Mouse (Mus musculus) MEL (cell line): ENCODE data around the gene Fancl. TPM values are rescaled to one million over a fixed set of nuclear protein-coding genes. Genes with fewer than 3 reads are reported as not detected.

Experiments
- DNase-seq: peaks from one replicate; pipeline ENCODE4 v3.0.0; 2011; ENCODE audit warnings: low read depth, low spot score
- H3K27ac ChIP-seq: 2 replicates; pipeline ENCODE4 v1.5.1; 2012; ENCODE audit warnings: low read depth, mild to moderate bottlenecking, control low read depth, low read length, moderate library complexity; ENCODE audit not compliant: control insufficient read depth
- H3K27me3 ChIP-seq, 2 experiments: fragments of 150-350 bp in 1 of 2; sonication (generic) in 1 of 2; 2 replicates each; pipeline ENCODE4 v1.6.1; 2012; ENCODE audit warnings: low read length in 2 of 2, mild to moderate bottlenecking in 2 of 2, improper control_type of control experiment in 1 of 2, moderate library complexity in 1 of 2; ENCODE audit not compliant: insufficient read depth in 2 of 2, control insufficient read depth in 1 of 2
- H3K36me3 ChIP-seq, 2 experiments: 2 replicates each; pipeline ENCODE4 v1.6.1; 2012 to 2014; ENCODE audit warnings: low read length in 2 of 2, improper control_type of control experiment in 1 of 2, inconsistent platforms in 1 of 2, mild to moderate bottlenecking in 1 of 2; ENCODE audit not compliant: insufficient read depth in 2 of 2, control insufficient read depth in 1 of 2
- H3K4me1 ChIP-seq, 2 experiments: fragments of 150-350 bp in 1 of 2; sonication (generic) in 1 of 2; 2 replicates each; pipeline ENCODE4 v1.6.1; 2012; ENCODE audit warnings: low read length in 2 of 2, improper control_type of control experiment in 1 of 2, mild to moderate bottlenecking in 1 of 2; ENCODE audit not compliant: insufficient read depth in 2 of 2, control insufficient read depth in 1 of 2
- H3K4me3 ChIP-seq, 2 experiments: fragments of 150-350 bp in 1 of 2; sonication (generic) in 1 of 2; 2 replicates each; pipeline ENCODE4 v1.5.1; 2012; ENCODE audit warnings: low read depth in 2 of 2, low read length in 2 of 2, mild to moderate bottlenecking in 2 of 2, moderate library complexity in 2 of 2, control low read depth in 1 of 2, improper control_type of control experiment in 1 of 2; ENCODE audit not compliant: control insufficient read depth in 1 of 2, insufficient read depth in 1 of 2
- H3K79me2 ChIP-seq: 2 replicates; pipeline ENCODE4 v1.6.1; 2012; ENCODE audit warnings: mild to moderate bottlenecking, low read length, moderate library complexity; ENCODE audit not compliant: control insufficient read depth, poor library complexity, insufficient read depth
- H3K9ac ChIP-seq: 2 replicates; pipeline ENCODE4 v1.6.1; 2012; ENCODE audit warnings: low read depth, mild to moderate bottlenecking, control low read depth, low read length, moderate library complexity; ENCODE audit not compliant: control insufficient read depth, poor library complexity, severe bottlenecking
- H3K9me3 ChIP-seq: fragments of 150-350 bp; sonication (generic); replicated peaks from 2 replicates; pipeline ENCODE4 v1.6.1; 2012; ENCODE audit warnings: mild to moderate bottlenecking, low read length, improper control_type of control experiment, moderate library complexity; ENCODE audit not compliant: insufficient read depth
- BHLHE40 ChIP-seq: IDR thresholded peaks from 2 replicates; pipeline ENCODE4 v1.6.1; 2012; ENCODE audit warnings: low read depth, mild to moderate bottlenecking, inconsistent platforms, low read length, improper control_type of control experiment, borderline replicate concordance
- CHD2 ChIP-seq: IDR thresholded peaks from 2 replicates; pipeline ENCODE4 v1.6.1; 2011; ENCODE audit warnings: low read length, improper control_type of control experiment
- CTCF ChIP-seq, 3 experiments: IDR thresholded peaks in 2 of 3; conservative IDR thresholded peaks in 1 of 3; 2 replicates each; pipeline ENCODE4 v1.5.1; 2011 to 2012; ENCODE audit warnings: low read length in 3 of 3, low read depth in 2 of 3, mild to moderate bottlenecking in 2 of 3, improper control_type of control experiment in 1 of 3, inconsistent platforms in 1 of 3, mixed read lengths in 1 of 3, moderate library complexity in 1 of 3; ENCODE audit not compliant: control insufficient read depth in 1 of 3, insufficient read depth in 1 of 3, poor library complexity in 1 of 3, severe bottlenecking in 1 of 3
- E2F4 ChIP-seq: IDR thresholded peaks from 2 replicates; pipeline ENCODE4 v1.6.1; 2011; ENCODE audit warnings: low read depth, low read length, improper control_type of control experiment, borderline replicate concordance
- ELF1 ChIP-seq: IDR thresholded peaks from 2 replicates; pipeline ENCODE4 v1.6.1; 2014; ENCODE audit warnings: low read depth, mild to moderate bottlenecking, inconsistent platforms, low read length, improper control_type of control experiment, moderate library complexity
- EP300 ChIP-seq, 2 experiments: IDR thresholded peaks; 2 replicates each; pipeline ENCODE4 v1.6.1; 2011; ENCODE audit warnings: improper control_type of control experiment in 2 of 2, low read length in 2 of 2, low read depth in 1 of 2, mild to moderate bottlenecking in 1 of 2
- ETS1 ChIP-seq: IDR thresholded peaks from 2 replicates; pipeline ENCODE4 v1.6.1; 2012; ENCODE audit warnings: low read depth, mild to moderate bottlenecking, inconsistent platforms, low read length, improper control_type of control experiment, moderate library complexity
- GATA1 ChIP-seq: IDR thresholded peaks from 2 replicates; pipeline ENCODE4 v1.6.1; 2011; ENCODE audit warnings: low read depth, low read length, improper control_type of control experiment
- JUND ChIP-seq: IDR thresholded peaks from 2 replicates; pipeline ENCODE4 v1.6.1; 2011; ENCODE audit warnings: low read depth, mild to moderate bottlenecking, improper control_type of control experiment, low read length
- KAT2A ChIP-seq: conservative IDR thresholded peaks from 2 replicates; pipeline ENCODE4 v1.6.1; 2012; ENCODE audit warnings: low read depth, low read length, improper control_type of control experiment, inconsistent platforms
- MAFK ChIP-seq: IDR thresholded peaks from 2 replicates; pipeline ENCODE4 v1.6.1; 2011; ENCODE audit warnings: low read depth, mild to moderate bottlenecking, low read length, improper control_type of control experiment, borderline replicate concordance
- MEF2A ChIP-seq: IDR thresholded peaks from 2 replicates; pipeline ENCODE4 v1.6.1; 2014; ENCODE audit warnings: low read depth, mild to moderate bottlenecking, inconsistent platforms, low read length, improper control_type of control experiment; ENCODE audit not compliant: poor library complexity, insufficient replicate concordance, severe bottlenecking; ENCODE audit errors: extremely low read depth
- MYB ChIP-seq: IDR thresholded peaks from 2 replicates; pipeline ENCODE4 v1.6.1; 2011; ENCODE audit warnings: mild to moderate bottlenecking, low read depth, low read length, improper control_type of control experiment
- MYC ChIP-seq: IDR thresholded peaks from 2 replicates; pipeline ENCODE4 v1.6.1; 2011; ENCODE audit warnings: low read depth, mild to moderate bottlenecking, low read length, improper control_type of control experiment, moderate library complexity
- NELFE ChIP-seq: IDR thresholded peaks from 2 replicates; pipeline ENCODE4 v1.6.1; 2011; ENCODE audit warnings: low read depth, low read length, improper control_type of control experiment
- NRF1 ChIP-seq: IDR thresholded peaks from 2 replicates; pipeline ENCODE4 v1.6.1; 2014; ENCODE audit warnings: low read depth, mild to moderate bottlenecking, inconsistent platforms, low read length, improper control_type of control experiment, moderate library complexity; ENCODE audit not compliant: poor library complexity, insufficient read depth, severe bottlenecking
- POLR2A ChIP-seq, 2 experiments: IDR thresholded peaks; 2 replicates each; pipeline ENCODE4 v1.6.1; 2011 to 2012; ENCODE audit warnings: low read length in 2 of 2, mild to moderate bottlenecking in 2 of 2, control low read depth in 1 of 2, improper control_type of control experiment in 1 of 2, low read depth in 1 of 2, moderate library complexity in 1 of 2; ENCODE audit not compliant: control insufficient read depth in 1 of 2, insufficient read depth in 1 of 2, poor library complexity in 1 of 2
- RAD21 ChIP-seq: IDR thresholded peaks from 2 replicates; pipeline ENCODE4 v1.6.1; 2011; ENCODE audit warnings: mild to moderate bottlenecking, low read depth, low read length, improper control_type of control experiment
- RCOR1 ChIP-seq: IDR thresholded peaks from 2 replicates; pipeline ENCODE4 v1.6.1; 2012; ENCODE audit warnings: low read depth, mild to moderate bottlenecking, inconsistent platforms, low read length, improper control_type of control experiment
- TAL1 ChIP-seq: IDR thresholded peaks from 2 replicates; pipeline ENCODE4 v1.6.1; 2012; ENCODE audit warnings: mild to moderate bottlenecking, inconsistent platforms, low read length, moderate library complexity, mixed read lengths
- TBP ChIP-seq: IDR thresholded peaks from 2 replicates; pipeline ENCODE4 v1.8.0; 2011; ENCODE audit warnings: low read depth, low read length, improper control_type of control experiment
- TCF12 ChIP-seq: IDR thresholded peaks from 2 replicates; pipeline ENCODE4 v1.6.1; 2014; ENCODE audit warnings: low read depth, mild to moderate bottlenecking, inconsistent platforms, low read length, improper control_type of control experiment, moderate library complexity
- UBTF ChIP-seq: IDR thresholded peaks from 2 replicates; pipeline ENCODE4 v1.6.1; 2012; ENCODE audit warnings: low read depth, mild to moderate bottlenecking, inconsistent platforms, low read length, improper control_type of control experiment, moderate library complexity, borderline replicate concordance; ENCODE audit not compliant: insufficient read depth
- ZKSCAN1 ChIP-seq: IDR thresholded peaks from 2 replicates; pipeline ENCODE4 v1.6.1; 2012; ENCODE audit warnings: low read depth, mild to moderate bottlenecking, inconsistent platforms, low read length, improper control_type of control experiment, moderate library complexity
- polyA plus RNA-seq, 2 experiments: library from polyadenylated mRNA; stranded (reverse) in 1 of 2; unstranded in 1 of 2; fragments of >175 nt in 1 of 2; fragments of >200 nt in 1 of 2; gene quantifications; 2 replicates each; pipeline versions ENCODE4 v1.2.1 to v1.2.4; 2012; ENCODE audit warnings: low replicate concordance in 2 of 2, low read depth in 1 of 2; ENCODE audit not compliant: insufficient read length in 2 of 2, insufficient read depth in 1 of 2, missing spikeins in 1 of 2
- total RNA-seq: library from RNA; depleted of rRNA; stranded (reverse); fragments of 300-350 nt; gene quantifications from 2 replicates; pipeline ENCODE4 v1.2.3, GENCODE M21; 2012

The Fancl gene
- total and polyA plus RNA-seq, 3 experiments: 21.3 to 35.8 TPM; not detected in 1

DNA sequence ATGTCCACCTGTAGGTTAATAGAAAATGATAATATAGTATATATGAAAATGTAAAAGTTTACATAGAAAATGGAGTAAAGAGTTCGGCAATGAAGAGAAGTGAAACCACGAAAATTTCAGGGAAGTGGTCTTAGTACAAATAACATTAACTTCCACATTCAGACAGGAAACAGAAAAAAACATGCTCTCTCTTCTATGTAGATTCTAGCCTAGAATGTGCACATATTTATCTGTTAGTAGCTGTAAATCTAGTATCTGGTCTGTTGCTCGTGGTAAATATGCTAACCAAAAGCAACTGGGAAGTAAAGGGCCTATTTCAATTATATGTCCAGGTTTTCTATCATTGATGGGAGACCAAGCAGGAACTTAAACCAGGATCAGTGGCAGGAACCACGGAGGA lies 66.8 kb downstream of the Fancl start (continued):
- no peak for TF ChIP-seq CTCF (IDR thresholded peaks at IDR 0.05 in 2 of 3, conservative IDR thresholded peaks at IDR 0.05 in 1 of 3; ENCODE audit: control insufficient read depth in 1 of 3, insufficient read depth in 1 of 3, low read depth in 2 of 3, low read length in 3 of 3, poor library complexity in 1 of 3, severe bottlenecking in 1 of 3)
- peak; percentile 73 for TF ChIP-seq TBP

DNA sequence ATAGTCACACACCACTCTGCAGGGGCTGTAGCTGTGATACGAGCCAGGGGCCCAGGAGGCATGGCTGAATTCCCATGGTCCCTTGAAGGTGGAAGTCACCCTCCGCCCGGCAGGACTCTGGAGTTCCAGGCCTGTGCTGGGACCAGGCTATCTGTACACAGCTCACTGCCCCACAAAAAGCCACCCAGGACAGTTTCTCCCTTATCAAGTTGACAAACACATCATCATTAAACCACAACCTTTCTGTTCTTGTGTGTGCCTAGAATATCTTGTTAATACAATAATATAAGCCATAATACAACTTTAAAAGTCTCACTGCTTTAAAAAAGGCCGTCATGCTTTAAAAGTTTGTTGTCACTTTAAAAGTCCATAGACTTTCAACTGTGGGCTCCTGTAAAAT lies 68.1 kb downstream of the Fancl start:
- Histone ChIP-seq H3K4me1 (peaks cover 23 to 24% of the 10 kb centered on the region in 2 experiments), H3K36me3 (peaks cover 2 to 35% of the 10 kb centered on the region in 2 experiments; a peak in 2 of 4 replicates), H3K79me2 (no peaks in the 10 kb centered on the region), H3K9ac (peak overlapping the region; percentile 20; the same call in 1 of the 2 replicates), H3K27me3 (no peaks in the 10 kb centered on the region), H3K27ac (peak overlapping the region; percentile 73), H3K9me3 (no peaks in the 10 kb centered on the region), H3K4me3 (no peak overlapping the region)
- TF ChIP-seq RCOR1 (no peak; the same call in 1 of the 2 replicates), BHLHE40 (no peak), MAFK (no peak), RAD21 (no peak), TCF12 (peak; percentile 65; the same call in 1 of the 2 replicates), ETS1 (peak; percentile 59), TAL1 (peak; percentile 20; the same call in 1 of the 2 replicates), NELFE (no peak), POLR2A (IDR thresholded peaks at IDR 0.05; ENCODE audit: control insufficient read depth in 1 of 2, insufficient read depth in 1 of 2, low read depth in 1 of 2, low read length in 2 of 2, poor library complexity in 1 of 2) (no peak), GATA1 (peak; percentile 68), EP300 (IDR thresholded peaks at IDR 0.05; ENCODE audit: low read depth in 1 of 2, low read length in 2 of 2) (peak; percentile 57 to 75), MEF2A (0 out of 2 replicates have a peak, but pooled peaks have one; percentile 0), MYC (no peak), NRF1 (no peak), JUND (no peak)
- peak; percentile 61 for DNase-seq

DNA sequence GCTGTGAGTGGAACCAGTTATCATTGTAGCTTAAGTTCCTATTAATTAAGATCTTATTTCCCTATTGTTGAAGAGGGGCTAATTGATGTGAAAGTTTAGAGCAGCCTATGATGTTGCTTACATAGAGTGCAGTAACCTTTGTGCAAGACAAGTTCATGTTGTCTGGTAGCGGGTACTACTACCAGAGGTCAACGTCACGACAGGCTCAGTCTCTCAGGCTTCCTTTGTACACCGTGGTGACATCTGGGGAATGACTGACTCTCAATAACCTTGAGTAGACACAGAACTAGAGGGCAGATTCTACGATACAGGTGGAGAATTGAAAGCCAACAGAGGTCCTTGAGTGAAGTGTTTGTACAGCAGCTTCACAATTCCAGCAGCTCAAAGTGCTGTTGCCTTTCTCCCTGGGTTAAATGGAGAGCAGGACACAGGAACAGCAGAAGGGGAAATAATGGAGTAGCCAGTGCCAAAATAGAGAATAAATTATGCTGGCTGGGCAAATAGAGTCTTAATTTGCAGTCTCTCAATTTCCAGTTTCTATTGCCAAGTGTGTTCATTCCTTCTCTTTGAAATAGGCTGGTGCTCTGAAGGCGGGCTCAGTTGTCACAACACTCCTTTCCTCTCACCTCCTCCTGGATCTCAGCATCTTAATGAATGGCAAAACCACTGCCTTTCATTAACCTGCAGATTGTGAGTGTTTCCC lies 91.3 kb downstream of the Fancl start:
- H3K36me3 ChIP-seq: peaks cover 0 to 5% of the 10 kb centered on the region in 2 experiments; a peak in 3 of 4 replicates
- TF ChIP-seq RCOR1 (no peak), TCF12 (no peak), ETS1 (no peak), MYC (no peak), CTCF (IDR thresholded peaks at IDR 0.05 in 2 of 3, conservative IDR thresholded peaks at IDR 0.05 in 1 of 3; ENCODE audit: control insufficient read depth in 1 of 3, insufficient read depth in 1 of 3, low read depth in 2 of 3, low read length in 3 of 3, poor library complexity in 1 of 3, severe bottlenecking in 1 of 3) (no peak), MYB (no peak), ZKSCAN1 (no peak), UBTF (no peak), ELF1 (no peak), GATA1 (no peak), TAL1 (no peak), E2F4 (no peak), CHD2 (no peak), KAT2A (no peak)

More for the DNA sequence above, 91.3 kb downstream of the Fancl start:
- no peak for DNase-seq
- no peaks in the 10 kb centered on the region for H3K4me1 ChIP-seq
- no peaks in the 10 kb centered on the region for H3K79me2 ChIP-seq
- no peaks in the 10 kb centered on the region for H3K27me3 ChIP-seq
- H3K9ac ChIP-seq: no peak overlapping the region
- H3K9me3 ChIP-seq: no peaks in the 10 kb centered on the region
- no peak overlapping the region for H3K27ac ChIP-seq
- H3K4me3 ChIP-seq: no peak overlapping the region
